Mouse (Mus musculus): ENCODE measurements at regions not wholly inside any gene's neighbourhood (a gene's known extent, or its start where the extent isn't known, plus 50 kb on each side); places are given as distances from the start of the nearest gene placed in this dataset.

DNA sequence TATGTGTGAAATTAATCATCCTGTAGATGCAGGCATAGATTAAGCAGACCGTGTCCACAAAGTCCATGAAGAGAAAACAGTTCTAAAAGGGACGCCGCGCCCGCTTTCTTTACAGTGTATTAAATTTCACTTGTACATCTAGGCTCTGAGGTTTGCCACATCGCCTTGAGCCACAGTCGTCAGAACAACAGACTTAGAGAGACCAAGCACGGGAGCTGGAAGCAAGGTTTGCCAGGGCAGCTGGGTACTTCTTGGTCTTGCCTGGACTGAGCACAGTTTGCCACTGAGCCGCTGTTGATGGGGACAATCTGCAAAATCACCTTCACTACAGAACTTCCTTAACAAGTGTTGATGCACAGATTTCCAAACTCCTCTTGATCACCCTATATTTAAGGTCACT, 998.6 kb downstream of the Adgrl2 start:
- TF ChIP-seq CTCF (IDR thresholded peaks at IDR 0.05; ENCODE audit: control insufficient read depth, insufficient read depth, insufficient replicate concordance, low read depth, low read length) (no peak), POLR2A (IDR thresholded peaks at IDR 0.05; ENCODE audit: control insufficient read depth, low read depth, low read length) (no peak)

Measured in testis, adult 2 months (tissue).